Mouse (Mus musculus): ENCODE measurements around the gene Mroh2b. TPM values are rescaled to one million over a fixed set of nuclear protein-coding genes. Genes with fewer than 3 reads are reported as not detected.

Gene Mroh2b
- not detected for total RNA-seq (2023)

GRCm38 (mm10) chr15:4898437-4898836 is at the start of gene Mroh2b:
Gene Mroh2b, plus strand, starts transcription at chr15:4898737.

Other genes with a start within 250 kb of the Mroh2b start
- 2.3 TPM for gene C6, start 171.6 kb upstream of the Mroh2b start, total RNA-seq (2023)
- gene C7, start 165.0 kb downstream of the Mroh2b start, total RNA-seq (2023), result not detected
- gene Card6, start 209.8 kb downstream of the Mroh2b start, total RNA-seq (2023), result 102 TPM
- 945 TPM for gene Rpl37, start 217.9 kb downstream of the Mroh2b start, total RNA-seq (2023)
- 22.7 TPM for gene Prkaa1, start 245.1 kb downstream of the Mroh2b start, total RNA-seq (2023)